Mouse (Mus musculus) G1E (cell line): ENCODE results near the gene Rad54l2.

Source experiments
- CTCF ChIP-seq: IDR thresholded peaks from 2 replicates; pipeline ENCODE4 v1.5.1; 2012; ENCODE audit warnings: low read depth, low read length, inconsistent platforms, mixed read lengths
- GATA1 ChIP-seq: IDR thresholded peaks from 2 replicates; pipeline ENCODE4 v1.6.1; 2012; ENCODE audit warnings: borderline replicate concordance, low read length, inconsistent platforms, mixed read lengths

DNA sequence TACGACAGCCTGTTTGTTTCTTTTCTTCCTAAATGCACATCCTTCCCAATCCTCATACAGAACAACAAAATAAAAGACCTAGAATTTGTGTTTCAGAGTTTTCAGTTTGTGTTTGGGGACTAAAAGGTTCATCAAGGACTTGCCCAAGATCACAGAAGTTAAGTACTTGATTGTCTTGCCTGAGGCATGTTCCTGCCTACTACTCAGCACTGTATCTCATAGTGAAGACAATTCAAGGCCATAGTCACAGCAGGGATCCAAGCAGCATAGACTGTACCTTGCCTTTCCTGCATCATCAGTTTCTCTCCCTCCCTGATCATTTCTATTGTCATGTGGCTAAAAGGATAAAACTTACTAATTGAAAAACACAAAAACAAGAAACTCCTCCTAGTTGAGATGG is 49.0 kb downstream of the Rad54l2 start:
- TF ChIP-seq CTCF (no peak), GATA1 (no peak)
